Mouse (Mus musculus) liver, embryonic 15.5 days (tissue): Measurements from ENCODE around the gene Drc1. TPM values are rescaled to one million over a fixed set of nuclear protein-coding genes. Genes with fewer than 3 reads are reported as not detected.

Source experiments
- polyA plus RNA-seq: library from polyadenylated mRNA; unstranded; fragments of >200 nt; fragmentation: Nextera tagmentation; extraction: Ambion mirVana; gene quantifications from 2 replicates; pipeline ENCODE4 v1.2.1, GENCODE M21; 2015

Drc1 gene
- polyA plus RNA-seq, 1 experiment from 2014 or later: 1.5 TPM

Other genes starting within 250 kb of the Drc1 start
- 205 and 219 TPM in 2 replicates for gene Tyms, start 207.8 kb upstream of the Drc1 start, polyA plus RNA-seq
- gene Garem2, start 176.2 kb upstream of the Drc1 start, polyA plus RNA-seq: 0.02 TPM in 1 of 2 replicates, not detected in the other
- gene 3110082J24Rik, start 175.3 kb upstream of the Drc1 start, polyA plus RNA-seq: not detected in 2 replicates
- 101 and 105 TPM in 2 replicates for gene Hadha, start 126.2 kb upstream of the Drc1 start, polyA plus RNA-seq
- gene Hadhb, start 126.1 kb upstream of the Drc1 start, polyA plus RNA-seq: 140 and 154 TPM in 2 replicates
- not detected in 2 replicates for gene Adgrf3, start 75.7 kb upstream of the Drc1 start, polyA plus RNA-seq
- gene Selenoi, start 48.8 kb upstream of the Drc1 start, polyA plus RNA-seq: 13.3 and 14.1 TPM in 2 replicates
- 0.07 TPM in 1 of 2 replicates, not detected in the other for gene Otof, start 180.5 kb downstream of the Drc1 start, polyA plus RNA-seq
- gene 1700001C02Rik, start 184.7 kb downstream of the Drc1 start, polyA plus RNA-seq: not detected in 2 replicates